Mouse (Mus musculus): ENCODE results near the gene Zic1.

Zic1 gene

GRCm38 (mm10) chr9:91384136-91384500 is 18.5 kb upstream of the Zic1 start:
- no peak for DNase-seq (ENCODE audit: low spot score)

GRCm38 (mm10) chr9:91383441-91384135 is 18.0 kb upstream of the Zic1 start:
- DNase-seq (ENCODE audit: low spot score) = no peak

GRCm38 (mm10) chr9:91382471-91383255 is 17.1 kb upstream of the Zic1 start:
- no peak for DNase-seq (ENCODE audit: low spot score)

GRCm38 (mm10) chr9:91382111-91382379 is 16.4 kb upstream of the Zic1 start:
- no peak for DNase-seq (ENCODE audit: low spot score)

- DNase-seq (ENCODE audit: low spot score) = no peak
Measured at GRCm38 (mm10) chr9:91381284-91382110, 15.9 kb upstream of the Zic1 start.

GRCm38 (mm10) chr9:91380458-91380914 is 14.9 kb upstream of the Zic1 start:
- DNase-seq (ENCODE audit: low spot score) = no peak

GRCm38 (mm10) chr9:91379781-91380457 is 14.3 kb upstream of the Zic1 start:
- no peak for DNase-seq (ENCODE audit: low spot score)

- DNase-seq (ENCODE audit: low spot score) = no peak
Measured at GRCm38 (mm10) chr9:91379300-91379635, 13.7 kb upstream of the Zic1 start.

- DNase-seq (ENCODE audit: low spot score) = no peak
Measured at GRCm38 (mm10) chr9:91378411-91379299, 13.0 kb upstream of the Zic1 start.

- DNase-seq (ENCODE audit: low spot score) = no peak
Measured at GRCm38 (mm10) chr9:91377873-91378150, 12.2 kb upstream of the Zic1 start.

GRCm38 (mm10) chr9:91377036-91377872 is 11.6 kb upstream of the Zic1 start:
- DNase-seq (ENCODE audit: low spot score) = no peak

GRCm38 (mm10) chr9:91374665-91375064 is 9.1 kb upstream of the Zic1 start:
- no peak for DNase-seq (ENCODE audit: low spot score)

GRCm38 (mm10) chr9:91373811-91374575 is 8.4 kb upstream of the Zic1 start:
- DNase-seq (ENCODE audit: low spot score) = no peak

- DNase-seq (ENCODE audit: low spot score) = no peak
Measured at GRCm38 (mm10) chr9:91371608-91372007, 6.0 kb upstream of the Zic1 start.

- no peak for DNase-seq (ENCODE audit: low spot score)
Measured at GRCm38 (mm10) chr9:91371011-91371410, 5.4 kb upstream of the Zic1 start.

- no peak for DNase-seq (ENCODE audit: low spot score)
Measured at GRCm38 (mm10) chr9:91370191-91370708, 4.6 kb upstream of the Zic1 start.

GRCm38 (mm10) chr9:91369293-91369991 is 3.8 kb upstream of the Zic1 start:
- DNase-seq (ENCODE audit: low spot score) = no peak

- DNase-seq (ENCODE audit: low spot score) = no peak
Measured at GRCm38 (mm10) chr9:91368946-91369292, 3.3 kb upstream of the Zic1 start.

- DNase-seq (ENCODE audit: low spot score) = no peak
Measured at GRCm38 (mm10) chr9:91368150-91368549, 2.5 kb upstream of the Zic1 start.
